Mouse (Mus musculus) lung, postnatal 14 days (tissue): ENCODE data around the gene Kcnj6.

Source experiments
- DNase-seq: peaks from one replicate; pipeline ENCODE4 v3.0.0; 2021

Gene Kcnj6

GRCm38 (mm10) chr16:94760732-94761131 is 236.8 kb downstream of the Kcnj6 start:
- DNase-seq: no peak

GRCm38 (mm10) chr16:94759761-94760160 is 237.7 kb downstream of the Kcnj6 start:
- DNase-seq: no peak

GRCm38 (mm10) chr16:94758606-94759005 is 238.9 kb downstream of the Kcnj6 start:
- no peak for DNase-seq

GRCm38 (mm10) chr16:94756352-94756751 is 241.1 kb downstream of the Kcnj6 start:
- DNase-seq: no peak

GRCm38 (mm10) chr16:94753453-94753852 is 244.0 kb downstream of the Kcnj6 start:
- DNase-seq: no peak

- peak; percentile 44 for DNase-seq
Measured at GRCm38 (mm10) chr16:94752781-94753180, 244.7 kb downstream of the Kcnj6 start.

- peak; percentile 54 for DNase-seq
Measured at GRCm38 (mm10) chr16:94745016-94745415, 252.5 kb downstream of the Kcnj6 start.

- DNase-seq: peak; percentile 30
Measured at GRCm38 (mm10) chr16:94743853-94744501, 253.5 kb downstream of the Kcnj6 start.

GRCm38 (mm10) chr16:94737359-94737687 is 260.2 kb downstream of the Kcnj6 start:
- no peak for DNase-seq

GRCm38 (mm10) chr16:94736462-94737358 is 260.8 kb downstream of the Kcnj6 start:
- DNase-seq: no peak

- no peak for DNase-seq
Measured at GRCm38 (mm10) chr16:94735472-94735871, 262.0 kb downstream of the Kcnj6 start.

- no peak for DNase-seq
Measured at GRCm38 (mm10) chr16:94731027-94731426, 266.5 kb downstream of the Kcnj6 start.

GRCm38 (mm10) chr16:94729236-94729635 is 268.3 kb downstream of the Kcnj6 start:
- no peak for DNase-seq

GRCm38 (mm10) chr16:94724747-94725211 is 272.7 kb downstream of the Kcnj6 start:
- no peak for DNase-seq

- DNase-seq: peak; percentile 69
Measured at GRCm38 (mm10) chr16:94724061-94724596, 273.4 kb downstream of the Kcnj6 start.

- no peak for DNase-seq
Measured at GRCm38 (mm10) chr16:94722936-94723335, 274.6 kb downstream of the Kcnj6 start.

- no peak for DNase-seq
Measured at GRCm38 (mm10) chr16:94721549-94722006, 275.9 kb downstream of the Kcnj6 start.

GRCm38 (mm10) chr16:94720476-94721153 is 276.9 kb downstream of the Kcnj6 start:
- DNase-seq: no peak

GRCm38 (mm10) chr16:94719488-94719887 is 278.0 kb downstream of the Kcnj6 start:
- DNase-seq: no peak

GRCm38 (mm10) chr16:94718919-94719318 is 278.6 kb downstream of the Kcnj6 start:
- no peak for DNase-seq

- no peak for DNase-seq
Measured at GRCm38 (mm10) chr16:94717051-94717450, 280.4 kb downstream of the Kcnj6 start.

- DNase-seq: no peak
Measured at GRCm38 (mm10) chr16:94714483-94714882, 283.0 kb downstream of the Kcnj6 start.

- peak; percentile 84 for DNase-seq
Measured at GRCm38 (mm10) chr16:94713480-94714094, 283.9 kb downstream of the Kcnj6 start.
